Mouse (Mus musculus): ENCODE measurements around the gene Itgb6. TPM values are rescaled to one million over a fixed set of nuclear protein-coding genes. Genes with fewer than 3 reads are reported as not detected.

Gene Itgb6
- 0.03 TPM in 1 of 2 replicates, not detected in the other for polyA plus RNA-seq (2021; fragmentation: Nextera tagmentation)
- long read RNA-seq, experiment 1 = 0 reads
- long read RNA-seq, experiment 2 = 0 reads

GRCm38 (mm10) chr2:60722514-60722913 is at the start of gene Itgb6:
Gene Itgb6, minus strand, starts transcription at chr2:60722643.

GRCm38 (mm10) chr2:60552902-60553682 is 169.4 kb downstream of the Itgb6 start, which contains the start of gene Pla2r1:
Gene Pla2r1, minus strand, starts transcription at chr2:60553308.

Other genes starting within 250 kb of the Itgb6 start
- gene Pla2r1, start 169.3 kb downstream of the Itgb6 start, polyA plus RNA-seq (2021; fragmentation: Nextera tagmentation) = 0.11 TPM in 2 replicates
- gene Rbms1, start 240.5 kb upstream of the Itgb6 start, polyA plus RNA-seq (2021; fragmentation: Nextera tagmentation) = 11.1 and 12.7 TPM in 2 replicates